Mouse (Mus musculus) spleen, postnatal 14 days (tissue): Measurements from ENCODE around the gene Acot8.
"Not testable (repeated sequence)": the region's sequence is repeated elsewhere in the genome, so short reads cannot be mapped to it uniquely, and the experiment has no call there.

Experiments
- DNase-seq, 2 experiments: peaks; one replicate each; pipeline ENCODE4 v3.0.0; 2021 to 2022; ENCODE audit warnings: low spot score in 2 of 2

Gene Acot8

GRCm38 (mm10) chr2:164813557-164813956, 8.9 kb upstream of the Acot8 start:
- no peak for DNase-seq

- no peak for DNase-seq
These were observed 1.9 kb upstream of the Acot8 start for GRCm38 (mm10) chr2:164806614-164807013.

- DNase-seq = no peak
These were observed 643 bp upstream of the Acot8 start for GRCm38 (mm10) chr2:164805332-164805718.

GRCm38 (mm10) chr2:164803921-164804313, 765 bp downstream of the Acot8 start:
- no peak for DNase-seq

GRCm38 (mm10) chr2:164803201-164803920, 1.3 kb downstream of the Acot8 start:
- DNase-seq = no peak

- no peak for DNase-seq
These were observed 4.3 kb downstream of the Acot8 start for GRCm38 (mm10) chr2:164800252-164801004.

GRCm38 (mm10) chr2:164798554-164798953, 6.1 kb downstream of the Acot8 start:
- DNase-seq = not testable (repeated sequence)

GRCm38 (mm10) chr2:164795868-164796267, 8.8 kb downstream of the Acot8 start:
- no peak for DNase-seq

GRCm38 (mm10) chr2:164794293-164794692, 10.4 kb downstream of the Acot8 start:
- DNase-seq = peak; percentile 48 to 76

- DNase-seq = no peak
These were observed 10.9 kb downstream of the Acot8 start for GRCm38 (mm10) chr2:164793772-164794171.

- DNase-seq = peak; percentile 38 to 62
These were observed 11.4 kb downstream of the Acot8 start for GRCm38 (mm10) chr2:164793236-164793635.

- DNase-seq = no peak
These were observed 12.1 kb downstream of the Acot8 start for GRCm38 (mm10) chr2:164792400-164793190.

- no peak for DNase-seq
These were observed 12.8 kb downstream of the Acot8 start for GRCm38 (mm10) chr2:164791841-164792261.

- no peak for DNase-seq
These were observed 14.2 kb downstream of the Acot8 start for GRCm38 (mm10) chr2:164790451-164790850.

- DNase-seq = no peak
These were observed 16.3 kb downstream of the Acot8 start for GRCm38 (mm10) chr2:164788411-164788810.

- DNase-seq = no peak
These were observed 16.9 kb downstream of the Acot8 start for GRCm38 (mm10) chr2:164787779-164788178.

GRCm38 (mm10) chr2:164787032-164787431, 17.6 kb downstream of the Acot8 start:
- no peak for DNase-seq

- no peak for DNase-seq
These were observed 18.2 kb downstream of the Acot8 start for GRCm38 (mm10) chr2:164786388-164786885.

- peak; percentile 43 to 45 for DNase-seq
These were observed 18.9 kb downstream of the Acot8 start, which contains the start of gene Snx21 for GRCm38 (mm10) chr2:164785481-164786387. Snx21 (plus strand) TSS chr2:164785823.

- DNase-seq = no peak
These were observed 19.7 kb downstream of the Acot8 start for GRCm38 (mm10) chr2:164784869-164785420.
